Mouse (Mus musculus) right cerebral cortex, postnatal 36 days (tissue): Measurements from ENCODE around the gene Trim11.

Source experiments
- DNase-seq, 2 experiments: peaks; one replicate each; pipeline ENCODE4 v3.0.0; 2022; ENCODE audit warnings: low spot score in 2 of 2, mixed read lengths in 1 of 2

Gene Trim11

DNA sequence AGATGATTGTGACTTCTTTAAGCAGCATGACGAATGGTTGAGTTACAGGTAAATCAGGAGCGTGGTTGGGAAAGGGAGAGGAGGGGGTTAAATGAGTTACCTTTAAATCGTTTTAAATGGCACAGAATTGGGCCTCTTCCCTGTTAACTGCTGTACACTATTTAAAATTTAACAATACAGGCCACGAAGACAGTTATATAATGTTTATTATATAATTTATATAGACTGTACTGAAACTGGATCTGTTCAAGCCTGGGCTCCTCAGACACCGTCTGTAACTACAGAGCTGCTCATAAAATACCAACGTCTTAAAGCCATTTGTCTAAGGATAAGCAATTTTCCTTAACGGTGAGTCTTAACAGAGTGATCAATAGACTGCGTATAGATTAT is 22.0 kb upstream of the Trim11 start:
- no peak for DNase-seq

GRCm38 (mm10) chr11:58957226-58957914 is 20.5 kb upstream of the Trim11 start:
- DNase-seq: no peak

GRCm38 (mm10) chr11:58958536-58958935 is 19.4 kb upstream of the Trim11 start:
- no peak for DNase-seq

GRCm38 (mm10) chr11:58959186-58959825 is 18.6 kb upstream of the Trim11 start:
- no peak for DNase-seq

DNA sequence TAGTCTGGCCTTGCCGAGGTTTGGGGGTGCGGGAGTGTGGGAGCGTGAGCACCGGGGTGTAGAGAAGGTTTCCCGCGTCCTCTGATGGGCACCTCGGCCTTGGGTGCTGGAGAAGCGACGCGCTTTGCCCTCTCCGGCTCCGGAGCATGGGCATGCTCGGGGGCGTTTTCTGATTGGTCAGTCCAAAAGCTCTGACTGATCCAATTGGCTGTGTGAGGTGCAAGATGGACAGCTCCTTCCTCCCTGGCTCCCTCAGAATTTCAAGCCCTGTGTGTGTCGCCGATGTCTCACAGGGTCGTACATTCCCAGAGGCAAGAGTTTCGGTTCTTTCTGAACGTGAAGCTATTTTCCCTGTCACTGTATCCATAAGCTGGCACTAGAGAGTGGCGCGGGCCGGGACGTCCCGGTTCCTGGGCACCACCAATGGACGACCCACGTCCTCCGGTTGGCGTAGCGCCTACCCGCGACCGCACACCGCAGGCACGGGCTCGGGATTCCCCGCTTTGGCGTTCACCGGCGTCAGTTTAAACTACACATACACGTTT is 17.9 kb upstream of the Trim11 start:
- peak; percentile 65 to 78 for DNase-seq

- no peak for DNase-seq
These were observed 16.3 kb upstream of the Trim11 start for GRCm38 (mm10) chr11:58961364-58962177.

DNA sequence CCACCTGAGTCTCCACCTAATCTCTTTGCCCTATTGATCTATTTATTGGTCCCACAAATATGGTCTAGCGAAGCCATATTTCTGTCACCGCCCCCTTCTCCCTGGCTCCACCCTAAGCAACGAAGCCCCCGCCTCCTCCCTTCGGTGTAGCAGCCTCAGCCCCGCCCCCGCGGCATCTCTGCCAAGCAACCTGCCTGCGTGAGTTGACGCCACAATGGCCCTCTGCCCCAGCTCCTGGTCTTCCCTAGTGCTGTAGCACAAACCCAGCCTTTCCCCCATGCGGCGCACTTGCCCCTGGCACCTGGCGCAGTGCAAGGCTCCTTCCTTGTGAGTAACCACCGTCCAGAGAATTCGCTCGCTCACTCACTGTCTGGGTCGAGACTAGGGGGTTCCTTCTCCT is 14.3 kb upstream of the Trim11 start:
- DNase-seq: no peak

DNA sequence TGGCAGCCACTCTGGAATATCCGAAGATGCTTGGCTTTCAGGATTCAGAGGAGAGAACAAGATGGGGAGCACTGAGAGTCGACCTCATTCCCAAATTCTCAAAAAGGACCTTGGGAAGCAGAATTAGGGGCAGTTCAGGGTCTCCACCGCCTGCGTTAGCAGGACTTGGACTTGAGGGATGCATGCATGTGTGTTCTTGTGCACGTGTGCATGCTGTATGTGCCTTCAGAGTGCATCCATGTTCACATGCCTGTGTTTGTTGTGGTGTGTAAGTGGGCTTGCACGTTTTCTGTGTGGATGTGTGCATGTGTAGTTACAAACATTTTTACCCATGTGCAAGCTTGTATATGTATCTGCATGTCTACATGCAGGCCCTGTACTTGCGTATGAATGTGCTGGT is 13.7 kb upstream of the Trim11 start:
- no peak for DNase-seq

DNA sequence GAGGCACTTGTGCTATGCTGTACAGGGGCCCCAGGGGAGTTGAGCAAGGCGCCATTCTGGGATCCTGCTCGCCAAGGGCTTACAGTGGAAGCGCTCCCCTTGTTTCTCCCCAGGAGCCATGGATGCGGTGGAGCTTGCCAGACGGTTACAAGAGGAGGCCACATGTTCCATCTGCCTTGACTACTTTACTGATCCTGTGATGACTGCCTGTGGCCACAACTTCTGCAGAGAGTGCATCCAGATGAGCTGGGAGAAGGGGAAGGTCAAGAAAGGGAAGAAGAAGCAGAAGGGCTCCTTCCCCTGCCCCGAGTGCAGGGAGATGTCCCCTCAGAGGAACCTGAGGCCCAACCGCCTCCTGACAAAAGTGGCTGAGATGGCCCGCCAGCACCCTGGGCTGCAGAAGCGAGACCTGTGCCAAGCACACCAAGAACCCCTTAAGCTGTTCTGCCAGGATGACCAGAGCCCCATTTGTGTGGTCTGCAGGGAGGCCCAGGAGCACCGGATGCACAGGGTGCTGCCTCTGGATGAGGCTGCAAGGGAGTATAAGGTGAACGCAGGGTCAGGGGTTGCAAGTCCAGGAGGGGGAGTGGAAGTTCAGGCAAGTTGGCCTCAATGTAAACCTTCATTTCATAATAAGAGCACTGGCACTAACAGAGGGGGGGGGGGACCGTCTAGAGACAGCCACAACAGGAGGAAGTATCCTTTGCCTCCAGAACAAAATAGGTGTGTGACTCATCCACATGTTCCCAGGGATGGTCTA is 12.7 kb upstream of the Trim11 start:
- no peak for DNase-seq

DNA sequence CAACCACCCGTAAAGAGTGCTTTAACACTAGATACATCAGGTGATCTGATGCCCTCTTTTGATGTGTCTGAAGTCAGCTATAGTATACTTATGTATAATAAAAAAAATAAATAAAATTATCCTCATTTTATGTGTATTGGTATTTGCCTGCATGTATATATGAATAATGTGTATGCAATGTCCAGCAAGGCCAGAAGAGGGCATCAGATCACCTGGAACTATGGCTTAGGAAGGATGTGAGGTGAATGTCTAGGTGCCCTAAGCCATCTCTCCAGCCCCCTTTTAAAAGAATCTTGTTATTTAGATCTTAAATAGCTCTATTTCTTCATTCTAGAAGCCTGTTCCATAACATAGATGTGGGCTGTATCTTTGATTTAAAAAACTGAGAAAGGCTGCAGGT is 10.5 kb upstream of the Trim11 start:
- DNase-seq: no peak

DNA sequence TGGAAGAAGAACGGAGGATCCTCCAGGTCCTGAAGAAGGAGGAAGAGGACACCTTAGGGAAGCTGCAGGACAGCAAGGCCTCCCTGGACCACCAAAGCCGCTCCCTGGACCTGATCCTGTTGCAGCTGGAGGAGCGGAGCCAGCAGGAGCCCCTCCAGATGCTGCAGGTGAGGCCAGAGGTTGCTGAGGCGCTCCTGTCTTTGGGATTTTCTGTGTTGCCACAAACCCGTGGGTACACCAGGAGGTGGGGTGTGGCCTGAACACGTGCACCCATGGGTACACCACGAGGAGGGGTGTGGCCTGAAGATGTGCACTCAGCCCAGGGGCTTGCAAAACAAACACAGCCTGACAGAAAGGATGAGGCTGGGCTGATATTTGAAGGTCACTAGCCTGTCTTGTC is 9.3 kb upstream of the Trim11 start:
- no peak for DNase-seq

DNA sequence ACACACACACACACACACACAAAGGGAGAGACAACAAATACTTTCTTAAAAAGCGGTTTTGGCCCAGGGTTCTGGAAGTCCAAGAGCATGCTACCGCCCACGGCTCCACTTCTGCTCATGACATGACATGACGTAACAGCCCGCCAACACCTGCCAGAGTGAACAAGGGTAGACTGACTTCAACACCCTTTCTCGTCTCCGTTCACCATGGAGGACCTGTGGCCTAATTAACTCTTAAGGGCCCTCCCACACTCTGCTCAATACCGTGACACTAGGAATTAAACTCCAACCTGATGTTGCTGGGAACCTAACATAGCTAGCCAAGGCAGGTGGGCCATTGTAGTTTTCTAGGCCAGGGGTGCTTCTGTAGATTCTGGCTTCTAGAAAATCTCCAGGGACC is 8.9 kb upstream of the Trim11 start:
- no peak for DNase-seq

DNA sequence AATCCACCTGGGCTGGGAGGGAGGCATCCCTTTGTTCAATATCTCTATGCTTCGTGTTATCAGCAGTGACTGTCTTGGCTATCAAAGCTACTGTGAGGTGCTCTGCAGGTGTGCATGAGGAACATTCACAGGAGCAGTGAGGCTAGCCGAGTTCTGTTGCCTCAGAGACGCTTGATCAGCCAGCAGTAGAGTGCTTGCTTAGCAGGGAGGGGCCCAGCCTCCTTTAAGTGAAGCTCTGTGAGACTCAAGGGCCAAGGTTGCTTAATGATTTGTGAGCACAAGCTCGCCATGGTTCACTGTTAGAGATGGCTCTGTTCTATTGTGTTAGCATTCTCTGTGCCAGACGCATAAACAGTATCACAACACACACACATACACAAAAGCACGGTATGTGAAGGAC is 8.2 kb upstream of the Trim11 start:
- no peak for DNase-seq

DNA sequence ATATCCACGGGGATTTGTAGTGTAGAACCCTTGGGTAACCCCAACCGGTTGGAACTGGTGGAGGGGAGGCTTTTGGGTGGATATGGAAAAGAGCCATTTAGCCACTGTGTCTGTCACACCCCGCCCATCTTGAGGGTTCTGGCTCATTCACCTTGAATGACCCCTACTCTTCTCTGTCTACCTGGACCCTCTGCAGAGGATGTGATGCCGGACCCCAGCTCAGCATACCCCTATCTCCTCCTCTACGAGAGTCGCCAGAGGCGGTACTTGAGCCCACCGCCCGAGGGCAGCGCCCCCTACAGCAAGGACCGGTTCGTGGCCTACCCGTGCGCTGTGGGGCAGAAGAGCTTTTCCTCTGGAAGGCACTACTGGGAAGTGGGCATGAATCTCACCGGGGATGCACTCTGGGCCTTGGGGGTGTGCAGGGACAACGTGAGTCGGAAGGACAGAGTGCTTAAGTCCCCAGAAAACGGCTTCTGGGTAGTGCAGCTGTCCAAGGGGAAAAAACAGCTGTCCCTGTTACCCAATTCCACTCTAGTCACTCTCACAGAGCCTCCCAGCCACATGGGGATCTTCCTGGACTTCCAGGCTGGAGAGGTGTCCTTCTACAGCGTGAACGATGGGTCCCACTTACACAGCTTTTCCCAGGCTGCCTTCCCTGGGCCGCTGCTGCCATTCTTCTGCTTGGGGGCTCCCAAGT is 6.9 kb upstream of the Trim11 start:
- DNase-seq: no peak

GRCm38 (mm10) chr11:58971796-58972195 is 6.1 kb upstream of the Trim11 start:
- no peak for DNase-seq

GRCm38 (mm10) chr11:58974414-58974813 is 3.5 kb upstream of the Trim11 start:
- DNase-seq: no peak

DNA sequence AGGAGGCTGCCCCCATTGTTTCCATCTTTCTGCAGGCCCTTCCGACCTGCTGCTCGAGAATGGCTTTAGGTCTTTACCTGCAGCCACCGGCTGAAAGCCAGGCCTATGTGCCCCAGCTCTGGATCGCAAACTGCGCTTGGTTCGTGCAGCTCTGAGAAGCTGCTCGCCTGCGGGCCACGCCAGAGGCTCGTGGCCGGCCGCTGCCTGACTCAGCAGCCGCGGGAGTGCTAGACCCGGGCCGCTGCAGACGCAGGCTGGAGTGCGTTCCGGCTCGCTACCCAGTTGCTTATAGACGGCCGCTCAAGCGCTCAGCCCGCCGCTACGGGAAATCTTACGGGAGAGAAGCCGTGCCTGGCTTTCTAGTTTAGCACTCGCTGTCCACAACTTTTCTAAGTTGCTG is 743 bp upstream of the Trim11 start:
- no peak for DNase-seq

DNA sequence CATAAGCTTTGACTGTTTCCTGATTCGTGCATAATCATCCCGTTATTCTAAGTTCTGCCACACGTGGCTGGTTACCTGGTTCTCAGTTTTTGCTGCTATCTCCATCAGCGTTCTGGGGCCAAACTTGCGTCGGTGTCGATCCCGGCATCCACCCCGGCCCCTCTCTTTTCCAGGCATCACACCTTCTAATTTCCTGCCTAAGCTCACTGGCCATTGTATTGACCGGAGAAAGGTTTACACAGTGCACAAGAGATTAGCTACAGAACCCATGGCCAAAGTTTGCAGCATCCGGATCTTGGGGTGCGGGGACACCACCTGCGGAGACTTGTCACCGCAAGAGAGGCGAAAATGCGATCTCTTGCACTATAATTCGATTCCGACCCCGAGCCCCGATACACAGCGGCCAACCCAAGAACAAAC is 276 bp upstream of the Trim11 start:
- DNase-seq: no peak

GRCm38 (mm10) chr11:58978706-58979030 is 775 bp downstream of the Trim11 start:
- no peak for DNase-seq

DNA sequence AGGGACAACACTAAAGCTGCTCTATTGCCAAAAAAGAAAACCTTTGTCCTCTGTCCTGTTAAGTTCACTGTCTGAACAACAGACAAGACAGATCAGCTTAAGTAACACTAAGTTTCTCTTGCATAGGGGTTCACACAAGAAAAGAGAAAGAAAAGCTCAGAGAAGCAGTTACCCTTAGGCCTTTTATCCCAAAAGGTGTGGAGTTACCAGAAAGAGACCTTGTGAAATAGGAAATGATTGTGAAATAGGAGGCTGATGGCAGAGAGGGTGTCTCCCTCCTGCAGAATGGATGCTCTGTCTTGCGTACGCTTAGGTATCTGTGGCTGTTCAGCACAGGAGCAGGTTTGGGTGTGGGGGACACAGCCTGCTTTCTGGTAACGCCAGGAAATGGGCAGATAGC is 1.3 kb downstream of the Trim11 start:
- DNase-seq: no peak

GRCm38 (mm10) chr11:58979661-58980060 is 1.8 kb downstream of the Trim11 start:
- DNase-seq: no peak
